Mouse (Mus musculus) myocyte (in vitro differentiated cells): ENCODE results near the gene Rxfp3. TPM values are rescaled to one million over a fixed set of nuclear protein-coding genes. Genes with fewer than 3 reads are reported as not detected.

Experiments
- H3K27me3 ChIP-seq: one replicate; pipeline ENCODE4 v1.6.1; 2011; ENCODE audit not compliant: control insufficient read depth, insufficient read depth, insufficient read length
- H3K36me3 ChIP-seq: one replicate; pipeline ENCODE4 v1.6.1; 2011; ENCODE audit not compliant: control insufficient read depth, insufficient read depth
- H3K4me2 ChIP-seq: one replicate; pipeline ENCODE4 v1.6.1; 2011; ENCODE audit warnings: low read depth, control low read depth
- H3K4me3 ChIP-seq: one replicate; pipeline ENCODE4 v1.5.1; 2011; ENCODE audit warnings: mild to moderate bottlenecking, control low read depth, moderate library complexity
- H3K79me2 ChIP-seq: one replicate; pipeline ENCODE4 v1.6.1; 2011; ENCODE audit not compliant: control insufficient read depth, insufficient read depth
- H3ac ChIP-seq: one replicate; pipeline ENCODE4 v1.6.1; 2011; ENCODE audit not compliant: control insufficient read depth, insufficient read length
- CEBPB ChIP-seq: IDR thresholded peaks from 2 replicates; pipeline ENCODE4 v1.6.1; 2011; ENCODE audit warnings: mild to moderate bottlenecking, moderate library complexity; ENCODE audit not compliant: poor library complexity, insufficient read depth, severe bottlenecking
- E2F4 ChIP-seq: IDR thresholded peaks from one replicate; pipeline ENCODE4 v1.6.1; 2011; ENCODE audit warnings: mild to moderate bottlenecking, control low read depth, moderate library complexity; ENCODE audit not compliant: insufficient read depth
- MAX ChIP-seq: IDR thresholded peaks from one replicate; pipeline ENCODE4 v1.6.1; 2011; ENCODE audit warnings: low read depth, mild to moderate bottlenecking, control low read depth
- MYOD1 ChIP-seq, 3 experiments: IDR thresholded peaks; one replicate each; pipeline ENCODE4 v1.6.1; 2011; ENCODE audit warnings: control low read depth in 2 of 3, low read depth in 2 of 3, mild to moderate bottlenecking in 2 of 3, moderate library complexity in 1 of 3; ENCODE audit not compliant: insufficient read length in 2 of 3, control insufficient read depth in 1 of 3
- MYOG ChIP-seq, 3 experiments: IDR thresholded peaks; one replicate each; pipeline ENCODE4 v1.6.1; 2011; ENCODE audit warnings: control low read depth in 2 of 3, low read depth in 2 of 3, mild to moderate bottlenecking in 2 of 3; ENCODE audit not compliant: insufficient read length in 2 of 3, control insufficient read depth in 1 of 3, insufficient read depth in 1 of 3
- POLR2A ChIP-seq: IDR thresholded peaks from one replicate; pipeline ENCODE4 v1.6.1; 2011; ENCODE audit warnings: low read depth, mild to moderate bottlenecking, control low read depth, moderate library complexity; ENCODE audit not compliant: insufficient read length
- POLR2AphosphoS2 ChIP-seq: IDR thresholded peaks from one replicate; pipeline ENCODE4 v1.6.1; 2011; ENCODE audit warnings: low read depth, control low read depth; ENCODE audit not compliant: insufficient read length
- REST ChIP-seq: IDR thresholded peaks from one replicate; pipeline ENCODE4 v1.6.1; 2011; ENCODE audit warnings: mild to moderate bottlenecking, control low read depth, moderate library complexity; ENCODE audit not compliant: insufficient read depth, insufficient read length
- SRF ChIP-seq: IDR thresholded peaks from one replicate; pipeline ENCODE4 v1.6.1; 2011; ENCODE audit warnings: low read depth; ENCODE audit not compliant: control insufficient read depth, insufficient read length
- TCF12 ChIP-seq: IDR thresholded peaks from one replicate; pipeline ENCODE4 v1.6.1; 2011; ENCODE audit warnings: mild to moderate bottlenecking, control low read depth; ENCODE audit not compliant: poor library complexity, insufficient read depth, severe bottlenecking
- TCF3 ChIP-seq: IDR thresholded peaks from one replicate; pipeline ENCODE4 v1.6.1; 2011; ENCODE audit warnings: low read depth, control low read depth; ENCODE audit not compliant: insufficient read length
- USF1 ChIP-seq: IDR thresholded peaks from one replicate; pipeline ENCODE4 v1.6.1; 2011; ENCODE audit warnings: low read depth, mild to moderate bottlenecking, control low read depth, moderate library complexity
- polyA plus RNA-seq: library from polyadenylated mRNA; unstranded; fragments of >200 nt; fragmentation: generic; extraction: Trizol; gene quantifications from one replicate; pipeline ENCODE4 v1.2.1, GENCODE M21; 2012; ENCODE audit warnings: missing spikeins

Rxfp3 gene
- polyA plus RNA-seq, 1 experiment = 0.02 TPM

GRCm38 (mm10) chr15:11075726-11076361 is 38.1 kb upstream of the Rxfp3 start:
- no peak overlapping the region for H3K4me2 ChIP-seq
- no peak overlapping the region for H3K4me3 ChIP-seq
- H3K36me3 ChIP-seq = no peaks in the 10 kb centered on the region
- H3ac ChIP-seq = no peak overlapping the region
- TF ChIP-seq MYOG (IDR thresholded peaks at IDR 0.05; ENCODE audit: control insufficient read depth in 1 of 3, insufficient read depth in 1 of 3, insufficient read length in 2 of 3, low read depth in 2 of 3) = no peak
- TF ChIP-seq REST = no peak
- TF ChIP-seq TCF12 = no peak
- no peak for TF ChIP-seq SRF
- TF ChIP-seq POLR2A = no peak
- TF ChIP-seq E2F4 = no peak
- no peak for TF ChIP-seq CEBPB
- no peak for TF ChIP-seq MYOD1 (IDR thresholded peaks at IDR 0.05; ENCODE audit: control insufficient read depth in 1 of 3, insufficient read length in 2 of 3, low read depth in 2 of 3)
- no peak for TF ChIP-seq POLR2AphosphoS2
- TF ChIP-seq MAX = no peak
- TF ChIP-seq USF1 = no peak
- no peak for TF ChIP-seq TCF3
- no peaks in the 10 kb centered on the region for H3K79me2 ChIP-seq
- no peaks in the 10 kb centered on the region for H3K27me3 ChIP-seq

DNA sequence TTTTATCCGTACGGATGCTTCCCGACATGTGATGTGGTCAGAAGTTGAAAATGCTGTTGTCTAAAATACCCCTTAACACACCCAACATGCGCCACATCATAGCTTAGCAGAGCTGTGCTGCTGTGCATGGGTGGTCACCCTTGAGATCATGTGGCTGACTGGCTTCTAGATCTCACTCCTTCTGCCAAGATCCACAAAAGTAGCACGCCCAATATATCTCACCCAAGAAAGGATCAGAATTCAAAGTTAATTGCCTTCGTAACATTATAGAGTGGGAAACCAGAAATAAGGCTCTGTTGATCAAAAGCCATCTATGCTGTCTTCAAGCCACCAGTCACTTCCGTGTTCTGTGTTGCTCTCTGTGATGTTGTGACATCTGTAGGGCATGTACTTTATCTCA is 30.1 kb upstream of the Rxfp3 start:
- no peaks in the 10 kb centered on the region for H3K36me3 ChIP-seq
- TF ChIP-seq MYOG (IDR thresholded peaks at IDR 0.05; ENCODE audit: control insufficient read depth in 1 of 3, insufficient read depth in 1 of 3, insufficient read length in 2 of 3, low read depth in 2 of 3) (no peak), CEBPB (no peak), SRF (no peak), TCF3 (no peak), POLR2AphosphoS2 (no peak), MAX (no peak), MYOD1 (IDR thresholded peaks at IDR 0.05; ENCODE audit: control insufficient read depth in 1 of 3, insufficient read length in 2 of 3, low read depth in 2 of 3) (no peak), USF1 (no peak), POLR2A (no peak), REST (no peak), TCF12 (no peak), E2F4 (no peak)
- no peaks in the 10 kb centered on the region for H3K79me2 ChIP-seq
- no peak overlapping the region for H3K4me3 ChIP-seq
- H3ac ChIP-seq = no peak overlapping the region
- H3K27me3 ChIP-seq = no peaks in the 10 kb centered on the region
- no peak overlapping the region for H3K4me2 ChIP-seq

GRCm38 (mm10) chr15:11066299-11066698 is 28.5 kb upstream of the Rxfp3 start:
- H3ac ChIP-seq = no peak overlapping the region
- H3K36me3 ChIP-seq = no peaks in the 10 kb centered on the region
- no peak overlapping the region for H3K4me3 ChIP-seq
- no peaks in the 10 kb centered on the region for H3K79me2 ChIP-seq
- no peak overlapping the region for H3K4me2 ChIP-seq
- H3K27me3 ChIP-seq = no peaks in the 10 kb centered on the region
- TF ChIP-seq CEBPB (no peak), POLR2A (no peak), MAX (no peak), E2F4 (no peak), MYOG (IDR thresholded peaks at IDR 0.05; ENCODE audit: control insufficient read depth in 1 of 3, insufficient read depth in 1 of 3, insufficient read length in 2 of 3, low read depth in 2 of 3) (no peak), TCF3 (no peak), TCF12 (no peak)

DNA sequence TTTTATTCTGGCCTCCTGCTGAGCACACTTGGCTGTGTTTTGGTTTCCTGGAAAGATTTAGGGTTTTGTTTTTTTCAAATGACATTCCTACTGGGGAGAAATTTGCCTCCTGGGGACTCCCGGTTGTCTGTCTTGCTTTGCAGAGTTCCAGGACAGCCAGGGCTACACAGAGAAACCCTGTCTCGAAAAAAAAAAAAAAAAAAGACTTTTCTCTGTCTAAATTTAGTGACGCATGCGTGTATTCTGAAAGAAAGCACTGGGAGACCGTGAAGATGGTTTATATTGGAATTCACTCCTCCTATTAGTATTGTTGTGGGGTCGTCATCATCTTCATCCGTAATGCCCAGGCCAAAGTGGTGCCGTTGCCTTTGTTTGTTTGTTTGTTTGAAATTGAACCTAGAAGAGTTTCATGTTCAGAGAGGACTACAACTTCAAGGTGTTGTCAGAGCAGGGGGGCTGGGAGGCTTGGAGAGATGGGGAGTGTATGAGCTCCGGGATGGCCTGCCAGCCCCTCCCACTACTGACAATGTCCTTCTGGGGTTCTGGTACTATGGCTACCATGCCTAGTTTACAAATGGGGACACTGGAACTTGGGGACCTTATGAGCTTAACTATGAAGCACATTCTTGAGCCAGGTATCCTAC is 27.9 kb upstream of the Rxfp3 start:
- no peaks in the 10 kb centered on the region for H3K79me2 ChIP-seq
- no peak for TF ChIP-seq USF1
- no peak overlapping the region for H3ac ChIP-seq
- no peaks in the 10 kb centered on the region for H3K36me3 ChIP-seq
- H3K27me3 ChIP-seq = no peaks in the 10 kb centered on the region
- peak overlapping the region; percentile 25 for H3K4me3 ChIP-seq
- H3K4me2 ChIP-seq = peak overlapping the region; percentile 85
